Mouse (Mus musculus) cortical plate, adult 2 months (tissue): ENCODE data around the gene Cpne4. TPM values are rescaled to one million over a fixed set of nuclear protein-coding genes. Genes with fewer than 3 reads are reported as not detected.

Source experiments
- H3K27ac ChIP-seq: fragments of 200-500 bp; 2 replicates; pipeline ENCODE4 v1.5.1; 2012; ENCODE audit warnings: low read length, control low read depth, inconsistent platforms; ENCODE audit not compliant: insufficient read depth
- H3K4me1 ChIP-seq: fragments of 200-500 bp; 2 replicates; pipeline ENCODE4 v1.6.1; 2011; ENCODE audit warnings: low read length; ENCODE audit not compliant: control insufficient read depth, insufficient read depth
- H3K4me3 ChIP-seq: fragments of 200-500 bp; 2 replicates; pipeline ENCODE4 v1.5.1; 2011; ENCODE audit warnings: mild to moderate bottlenecking, low read length, control low read depth; ENCODE audit not compliant: insufficient read depth
- CTCF ChIP-seq: fragments of 200-500 bp; IDR thresholded peaks from 2 replicates; pipeline ENCODE4 v1.5.1; 2011; ENCODE audit warnings: mild to moderate bottlenecking, control low read depth, low read length; ENCODE audit not compliant: insufficient read depth; ENCODE audit errors: extremely low read depth
- POLR2A ChIP-seq: fragments of 200-500 bp; IDR thresholded peaks from 2 replicates; pipeline ENCODE4 v1.6.1; 2011; ENCODE audit warnings: mild to moderate bottlenecking, low read length, control low read depth; ENCODE audit not compliant: insufficient read depth; ENCODE audit errors: extremely low read depth
- polyA plus RNA-seq: library from polyadenylated mRNA; depleted of rRNA; stranded (reverse); fragments of >200 nt; gene quantifications from 2 replicates; pipeline ENCODE4 v1.2.3, GENCODE M21; 2012

Gene Cpne4
- polyA plus RNA-seq, 1 experiment: 31.5 TPM

GRCm38 (mm10) chr9:104676665-104677064, 129.6 kb downstream of the Cpne4 start:
- TF ChIP-seq CTCF (peak; percentile 53; the same call in 1 of the 2 replicates), POLR2A (no peak)
- H3K4me3 ChIP-seq: no peak overlapping the region

GRCm38 (mm10) chr9:104678571-104678970, 131.5 kb downstream of the Cpne4 start:
- no peak overlapping the region for H3K4me3 ChIP-seq
- no peak overlapping the region for H3K27ac ChIP-seq
- TF ChIP-seq POLR2A (no peak), CTCF (no peak)
- H3K4me1 ChIP-seq: no peaks in the 10 kb centered on the region

More at GRCm38 (mm10) chr9:104676665-104677064, 129.6 kb downstream of the Cpne4 start:
- H3K4me1 ChIP-seq: no peaks in the 10 kb centered on the region
- H3K27ac ChIP-seq: no peak overlapping the region

GRCm38 (mm10) chr9:104687051-104687450, 140.0 kb downstream of the Cpne4 start:
- no peak for TF ChIP-seq CTCF
- no peak for TF ChIP-seq POLR2A
- H3K4me3 ChIP-seq: no peak overlapping the region

GRCm38 (mm10) chr9:104693145-104693544, 146.1 kb downstream of the Cpne4 start:
- H3K4me3 ChIP-seq: no peak overlapping the region
- H3K27ac ChIP-seq: no peak overlapping the region
- TF ChIP-seq CTCF (no peak), POLR2A (no peak)
- H3K4me1 ChIP-seq: no peaks in the 10 kb centered on the region

More at GRCm38 (mm10) chr9:104687051-104687450, 140.0 kb downstream of the Cpne4 start:
- Histone ChIP-seq H3K4me1 (no peaks in the 10 kb centered on the region), H3K27ac (no peak overlapping the region)

GRCm38 (mm10) chr9:104710831-104711230, 163.7 kb downstream of the Cpne4 start:
- TF ChIP-seq CTCF: no peak
- no peak for TF ChIP-seq POLR2A

GRCm38 (mm10) chr9:104725311-104725710, 178.2 kb downstream of the Cpne4 start:
- TF ChIP-seq POLR2A (no peak), CTCF (no peak)
- Histone ChIP-seq H3K27ac (no peak overlapping the region), H3K4me3 (no peak overlapping the region), H3K4me1 (no peaks in the 10 kb centered on the region)

More at GRCm38 (mm10) chr9:104710831-104711230, 163.7 kb downstream of the Cpne4 start:
- Histone ChIP-seq H3K4me3 (no peak overlapping the region), H3K4me1 (no peaks in the 10 kb centered on the region), H3K27ac (no peak overlapping the region)

GRCm38 (mm10) chr9:104742661-104743380, 195.7 kb downstream of the Cpne4 start:
- peak overlapping the region; percentile 28; the same call in 1 of the 2 replicates for H3K27ac ChIP-seq
- H3K4me3 ChIP-seq: no peak overlapping the region
- no peak for TF ChIP-seq POLR2A
- TF ChIP-seq CTCF: no peak
- H3K4me1 ChIP-seq: peaks cover 3% of the 10 kb centered on the region

- no peak overlapping the region for H3K27ac ChIP-seq
- TF ChIP-seq POLR2A (no peak), CTCF (no peak)
- no peak overlapping the region for H3K4me3 ChIP-seq
- no peaks in the 10 kb centered on the region for H3K4me1 ChIP-seq
Measured at GRCm38 (mm10) chr9:104755519-104755918, 208.4 kb downstream of the Cpne4 start.

GRCm38 (mm10) chr9:104760031-104760430, 212.9 kb downstream of the Cpne4 start:
- no peak overlapping the region for H3K4me3 ChIP-seq
- TF ChIP-seq CTCF: no peak
- no peak for TF ChIP-seq POLR2A
- H3K4me1 ChIP-seq: no peaks in the 10 kb centered on the region
- H3K27ac ChIP-seq: no peak overlapping the region

GRCm38 (mm10) chr9:104776198-104776815, 229.2 kb downstream of the Cpne4 start:
- Histone ChIP-seq H3K4me3 (no peak overlapping the region), H3K4me1 (peaks cover 9% of the 10 kb centered on the region), H3K27ac (peak overlapping the region; percentile 83)
- no peak for TF ChIP-seq POLR2A
- TF ChIP-seq CTCF: no peak
